Mouse (Mus musculus): ENCODE measurements around the gene Frat2. TPM values are rescaled to one million over a fixed set of nuclear protein-coding genes. Genes with fewer than 3 reads are reported as not detected.

The Frat2 gene
- polyA plus RNA-seq (2014; fragmentation: Nextera tagmentation; extraction: Ambion mirVana) = 5.6 and 7.3 TPM in 2 replicates

- H3K4me2 ChIP-seq (ENCODE audit: low read length) = peak within 1 kb of the TSS; percentile 94
- ATAC-seq (ENCODE audit: low FRiP score, low TSS enrichment) (peak; percentile 96), DNase-seq (peak; percentile 94)
- peaks cover 26% of the 10 kb centered on the region for H3K4me1 ChIP-seq (ENCODE audit: control insufficient read depth, insufficient read depth, low read length)
- H3K27ac ChIP-seq (replicated peaks; ENCODE audit: low read depth, low read length) = peak within 1 kb of the TSS; percentile 94
- no peaks in the 10 kb centered on the region for H3K36me3 ChIP-seq (ENCODE audit: control insufficient read depth, insufficient read depth, low read length)
- peak within 1 kb of the TSS; percentile 75 for H3K9ac ChIP-seq (replicated peaks; ENCODE audit: low read length)
- peak within 1 kb of the TSS; percentile 79 for H3K4me3 ChIP-seq (replicated peaks; ENCODE audit: low read depth, low read length)
- H3K27me3 ChIP-seq (ENCODE audit: control insufficient read depth, insufficient read depth, low read length) = no peaks in the 10 kb centered on the region
- H3K9me3 ChIP-seq (ENCODE audit: control insufficient read depth, low read length) = no peaks in the 10 kb centered on the region
- WGBS = under 1% methylated on average over 72 of the region's 72 CpGs
Observed at GRCm38 (mm10) chr19:41847992-41848851, at the start of gene Frat2. Frat2 (minus strand) TSS chr19:41848132.

GRCm38 (mm10) chr19:41896319-41896711 is 48.4 kb upstream of the Frat2 start:
- Histone ChIP-seq H3K27me3 (ENCODE audit: control insufficient read depth, insufficient read depth, low read length) (no peaks in the 10 kb centered on the region), H3K27ac (replicated peaks; ENCODE audit: low read depth, low read length) (no peak overlapping the region), H3K36me3 (ENCODE audit: control insufficient read depth, insufficient read depth, low read length) (peaks cover 5% of the 10 kb centered on the region; the same call in 1 of the 2 replicates), H3K9ac (replicated peaks; ENCODE audit: low read length) (peak overlapping the region; percentile 42; the same call in 1 of the 2 replicates), H3K4me2 (ENCODE audit: low read length) (peak overlapping the region; percentile 91), H3K9me3 (ENCODE audit: control insufficient read depth, low read length) (no peaks in the 10 kb centered on the region), H3K4me3 (replicated peaks; ENCODE audit: low read depth, low read length) (peak overlapping the region; percentile 74), H3K4me1 (ENCODE audit: control insufficient read depth, insufficient read depth, low read length) (peaks cover 12% of the 10 kb centered on the region; the same call in 1 of the 2 replicates)
- ATAC-seq (ENCODE audit: low FRiP score, low TSS enrichment) (no peak; the same call in 1 of the 2 replicates), DNase-seq (no peak)
- 18% methylated on average over 18 of the region's 18 CpGs for WGBS

GRCm38 (mm10) chr19:41895460-41896318 is 47.8 kb upstream of the Frat2 start, which contains the start of gene Rrp12:
Rrp12 (minus strand) TSS chr19:41896173.
- peak; percentile 94 for ATAC-seq (ENCODE audit: low FRiP score, low TSS enrichment)

GRCm38 (mm10) chr19:41894959-41895358 is 47.0 kb upstream of the Frat2 start:
- DNase-seq (no peak), ATAC-seq (ENCODE audit: low FRiP score, low TSS enrichment) (no peak)
- H3K36me3 ChIP-seq (ENCODE audit: control insufficient read depth, insufficient read depth, low read length) = peaks cover 17% of the 10 kb centered on the region
- 61% methylated on average over 7 of the region's 7 CpGs for WGBS
- peak overlapping the region; percentile 91 for H3K4me2 ChIP-seq (ENCODE audit: low read length)
- no peaks in the 10 kb centered on the region for H3K9me3 ChIP-seq (ENCODE audit: control insufficient read depth, low read length)
- peaks cover 12% of the 10 kb centered on the region; the same call in 1 of the 2 replicates for H3K4me1 ChIP-seq (ENCODE audit: control insufficient read depth, insufficient read depth, low read length)
- peak overlapping the region; percentile 53; the same call in 1 of the 2 replicates for H3K9ac ChIP-seq (replicated peaks; ENCODE audit: low read length)
- peak overlapping the region; percentile 74 for H3K4me3 ChIP-seq (replicated peaks; ENCODE audit: low read depth, low read length)
- no peak overlapping the region for H3K27ac ChIP-seq (replicated peaks; ENCODE audit: low read depth, low read length)
- H3K27me3 ChIP-seq (ENCODE audit: control insufficient read depth, insufficient read depth, low read length) = no peaks in the 10 kb centered on the region

More at GRCm38 (mm10) chr19:41895460-41896318, 47.8 kb upstream of the Frat2 start, which contains the start of gene Rrp12:
- Histone ChIP-seq H3K4me1 (ENCODE audit: control insufficient read depth, insufficient read depth, low read length) (peaks cover 12% of the 10 kb centered on the region; the same call in 1 of the 2 replicates), H3K4me2 (ENCODE audit: low read length) (peak within 1 kb of the TSS; percentile 91), H3K36me3 (ENCODE audit: control insufficient read depth, insufficient read depth, low read length) (peaks cover 10% of the 10 kb centered on the region), H3K9me3 (ENCODE audit: control insufficient read depth, low read length) (no peaks in the 10 kb centered on the region), H3K27me3 (ENCODE audit: control insufficient read depth, insufficient read depth, low read length) (no peaks in the 10 kb centered on the region), H3K9ac (replicated peaks; ENCODE audit: low read length) (peak within 1 kb of the TSS; percentile 53), H3K4me3 (replicated peaks; ENCODE audit: low read depth, low read length) (peak within 1 kb of the TSS; percentile 74), H3K27ac (replicated peaks; ENCODE audit: low read depth, low read length) (peak within 1 kb of the TSS; percentile 37; the same call in 1 of the 2 replicates)
- peak; percentile 96 for DNase-seq
- 1% methylated on average over 46 of the region's 46 CpGs for WGBS

- Histone ChIP-seq H3K9me3 (ENCODE audit: control insufficient read depth, low read length) (no peaks in the 10 kb centered on the region), H3K27me3 (ENCODE audit: control insufficient read depth, insufficient read depth, low read length) (no peaks in the 10 kb centered on the region), H3K4me1 (ENCODE audit: control insufficient read depth, insufficient read depth, low read length) (no peaks in the 10 kb centered on the region), H3K4me2 (ENCODE audit: low read length) (no peak overlapping the region), H3K4me3 (replicated peaks; ENCODE audit: low read depth, low read length) (no peak overlapping the region), H3K27ac (replicated peaks; ENCODE audit: low read depth, low read length) (no peak overlapping the region), H3K9ac (replicated peaks; ENCODE audit: low read length) (no peak overlapping the region), H3K36me3 (ENCODE audit: control insufficient read depth, insufficient read depth, low read length) (peaks cover 82% of the 10 kb centered on the region)
- DNase-seq (no peak), ATAC-seq (ENCODE audit: low FRiP score, low TSS enrichment) (no peak)
Observed at GRCm38 (mm10) chr19:41888191-41888590, 40.3 kb upstream of the Frat2 start.

GRCm38 (mm10) chr19:41883882-41884281 is 36.0 kb upstream of the Frat2 start:
- H3K4me2 ChIP-seq (ENCODE audit: low read length) = no peak overlapping the region
- DNase-seq = no peak
- peaks cover 83% of the 10 kb centered on the region for H3K36me3 ChIP-seq (ENCODE audit: control insufficient read depth, insufficient read depth, low read length)
- H3K4me1 ChIP-seq (ENCODE audit: control insufficient read depth, insufficient read depth, low read length) = no peaks in the 10 kb centered on the region
- no peak overlapping the region for H3K4me3 ChIP-seq (replicated peaks; ENCODE audit: low read depth, low read length)
- no peaks in the 10 kb centered on the region for H3K9me3 ChIP-seq (ENCODE audit: control insufficient read depth, low read length)
- 96% methylated on average over 9 of the region's 9 CpGs for WGBS
- ATAC-seq (ENCODE audit: low FRiP score, low TSS enrichment) = no peak
- no peak overlapping the region for H3K9ac ChIP-seq (replicated peaks; ENCODE audit: low read length)
- H3K27me3 ChIP-seq (ENCODE audit: control insufficient read depth, insufficient read depth, low read length) = no peaks in the 10 kb centered on the region
- H3K27ac ChIP-seq (replicated peaks; ENCODE audit: low read depth, low read length) = no peak overlapping the region

GRCm38 (mm10) chr19:41881842-41882241 is 33.9 kb upstream of the Frat2 start:
- DNase-seq = no peak
- H3K36me3 ChIP-seq (ENCODE audit: control insufficient read depth, insufficient read depth, low read length) = peaks cover 76% of the 10 kb centered on the region
- H3K4me3 ChIP-seq (replicated peaks; ENCODE audit: low read depth, low read length) = no peak overlapping the region
- no peak for ATAC-seq (ENCODE audit: low FRiP score, low TSS enrichment)
- whole genome bisulfite sequencing = 95% methylated on average over 4 of the region's 4 CpGs
- no peaks in the 10 kb centered on the region for H3K9me3 ChIP-seq (ENCODE audit: control insufficient read depth, low read length)
- no peak overlapping the region for H3K4me2 ChIP-seq (ENCODE audit: low read length)
- no peak overlapping the region for H3K27ac ChIP-seq (replicated peaks; ENCODE audit: low read depth, low read length)
- H3K4me1 ChIP-seq (ENCODE audit: control insufficient read depth, insufficient read depth, low read length) = no peaks in the 10 kb centered on the region
- no peaks in the 10 kb centered on the region for H3K27me3 ChIP-seq (ENCODE audit: control insufficient read depth, insufficient read depth, low read length)
- no peak overlapping the region for H3K9ac ChIP-seq (replicated peaks; ENCODE audit: low read length)

DNA sequence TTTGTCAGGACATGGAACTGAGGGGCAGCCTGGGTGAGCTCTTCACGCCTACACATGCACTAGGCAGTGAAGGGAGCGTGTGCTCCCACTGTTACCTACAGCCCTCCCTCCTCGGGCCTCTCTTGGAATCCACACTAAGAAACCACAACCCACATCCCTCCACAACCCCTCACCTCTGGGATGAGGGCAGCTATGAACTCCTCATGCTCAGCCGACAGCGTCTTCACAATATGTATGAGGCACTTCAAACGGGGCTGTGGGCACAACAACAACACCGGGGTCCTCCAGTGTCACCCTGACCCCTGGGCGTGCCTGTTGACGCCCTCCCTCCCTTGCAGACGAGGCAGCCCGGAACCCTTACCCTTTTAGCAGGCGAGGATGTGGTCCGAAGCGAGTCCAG is 26.4 kb upstream of the Frat2 start:
- DNase-seq (no peak), ATAC-seq (ENCODE audit: low FRiP score, low TSS enrichment) (no peak)
- Histone ChIP-seq H3K9me3 (ENCODE audit: control insufficient read depth, low read length) (no peaks in the 10 kb centered on the region), H3K36me3 (ENCODE audit: control insufficient read depth, insufficient read depth, low read length) (peaks cover 74% of the 10 kb centered on the region), H3K4me1 (ENCODE audit: control insufficient read depth, insufficient read depth, low read length) (no peaks in the 10 kb centered on the region), H3K27me3 (ENCODE audit: control insufficient read depth, insufficient read depth, low read length) (no peaks in the 10 kb centered on the region), H3K27ac (replicated peaks; ENCODE audit: low read depth, low read length) (no peak overlapping the region), H3K4me2 (ENCODE audit: low read length) (no peak overlapping the region), H3K9ac (replicated peaks; ENCODE audit: low read length) (no peak overlapping the region), H3K4me3 (replicated peaks; ENCODE audit: low read depth, low read length) (no peak overlapping the region)
- WGBS = 92% methylated on average over 14 of the region's 14 CpGs
